Mouse (Mus musculus): ENCODE measurements around the gene Btn1a1.

Gene Btn1a1

GRCm38 (mm10) chr13:23465600-23466109 lies at the start of gene Btn1a1:
Gene Btn1a1, minus strand, starts transcription at chr13:23465901.
- no peaks in the 10 kb centered on the region for H3K36me3 ChIP-seq (ENCODE audit: control insufficient read depth, insufficient read depth, low read length, poor library complexity, severe bottlenecking)
- peak; percentile 52 for DNase-seq (ENCODE audit: low read depth, low spot score)
- 0 out of 2 replicates have a peak, but pooled peaks cover 2% of the 10 kb centered on the region for H3K27me3 ChIP-seq (ENCODE audit: control insufficient read depth, insufficient read depth, low read length, poor library complexity, severe bottlenecking)

- DNase-seq (ENCODE audit: low read depth, low spot score), result no peak
- Histone ChIP-seq H3K27me3 (ENCODE audit: control insufficient read depth, insufficient read depth, low read length, poor library complexity, severe bottlenecking) (no peaks in the 10 kb centered on the region), H3K36me3 (ENCODE audit: control insufficient read depth, insufficient read depth, low read length, poor library complexity, severe bottlenecking) (no peaks in the 10 kb centered on the region)
Measured at GRCm38 (mm10) chr13:23515281-23515680, 49.6 kb upstream of the Btn1a1 start.

- DNase-seq (ENCODE audit: low read depth, low spot score), result no peak
- H3K36me3 ChIP-seq (ENCODE audit: control insufficient read depth, insufficient read depth, low read length, poor library complexity, severe bottlenecking), result no peaks in the 10 kb centered on the region
- no peaks in the 10 kb centered on the region for H3K27me3 ChIP-seq (ENCODE audit: control insufficient read depth, insufficient read depth, low read length, poor library complexity, severe bottlenecking)
Measured at GRCm38 (mm10) chr13:23513517-23513916, 47.8 kb upstream of the Btn1a1 start.

- H3K27me3 ChIP-seq (ENCODE audit: control insufficient read depth, insufficient read depth, low read length, poor library complexity, severe bottlenecking), result no peaks in the 10 kb centered on the region
- H3K36me3 ChIP-seq (ENCODE audit: control insufficient read depth, insufficient read depth, low read length, poor library complexity, severe bottlenecking), result no peaks in the 10 kb centered on the region
- no peak for DNase-seq (ENCODE audit: low read depth, low spot score)
Measured at GRCm38 (mm10) chr13:23510127-23510526, 44.4 kb upstream of the Btn1a1 start.

GRCm38 (mm10) chr13:23506819-23507515 lies 41.3 kb upstream of the Btn1a1 start:
- DNase-seq (ENCODE audit: low read depth, low spot score), result no peak
- Histone ChIP-seq H3K27me3 (ENCODE audit: control insufficient read depth, insufficient read depth, low read length, poor library complexity, severe bottlenecking) (no peaks in the 10 kb centered on the region), H3K36me3 (ENCODE audit: control insufficient read depth, insufficient read depth, low read length, poor library complexity, severe bottlenecking) (no peaks in the 10 kb centered on the region)

- Histone ChIP-seq H3K36me3 (ENCODE audit: control insufficient read depth, insufficient read depth, low read length, poor library complexity, severe bottlenecking) (no peaks in the 10 kb centered on the region), H3K27me3 (ENCODE audit: control insufficient read depth, insufficient read depth, low read length, poor library complexity, severe bottlenecking) (no peaks in the 10 kb centered on the region)
- peak; percentile 66 for DNase-seq (ENCODE audit: low read depth, low spot score)
Measured at GRCm38 (mm10) chr13:23506351-23506750, 40.6 kb upstream of the Btn1a1 start.

GRCm38 (mm10) chr13:23505662-23506345 lies 40.1 kb upstream of the Btn1a1 start:
- Histone ChIP-seq H3K36me3 (ENCODE audit: control insufficient read depth, insufficient read depth, low read length, poor library complexity, severe bottlenecking) (no peaks in the 10 kb centered on the region), H3K27me3 (ENCODE audit: control insufficient read depth, insufficient read depth, low read length, poor library complexity, severe bottlenecking) (no peaks in the 10 kb centered on the region)
- DNase-seq (ENCODE audit: low read depth, low spot score), result no peak

- no peaks in the 10 kb centered on the region for H3K36me3 ChIP-seq (ENCODE audit: control insufficient read depth, insufficient read depth, low read length, poor library complexity, severe bottlenecking)
- peak; percentile 56 for DNase-seq (ENCODE audit: low read depth, low spot score)
- no peaks in the 10 kb centered on the region for H3K27me3 ChIP-seq (ENCODE audit: control insufficient read depth, insufficient read depth, low read length, poor library complexity, severe bottlenecking)
Measured at GRCm38 (mm10) chr13:23503797-23504196, 38.1 kb upstream of the Btn1a1 start.

GRCm38 (mm10) chr13:23502916-23503315 lies 37.2 kb upstream of the Btn1a1 start:
- H3K36me3 ChIP-seq (ENCODE audit: control insufficient read depth, insufficient read depth, low read length, poor library complexity, severe bottlenecking), result no peaks in the 10 kb centered on the region
- no peaks in the 10 kb centered on the region for H3K27me3 ChIP-seq (ENCODE audit: control insufficient read depth, insufficient read depth, low read length, poor library complexity, severe bottlenecking)
- DNase-seq (ENCODE audit: low read depth, low spot score), result no peak

GRCm38 (mm10) chr13:23502031-23502567 lies 36.4 kb upstream of the Btn1a1 start:
- no peak for DNase-seq (ENCODE audit: low read depth, low spot score)
- Histone ChIP-seq H3K27me3 (ENCODE audit: control insufficient read depth, insufficient read depth, low read length, poor library complexity, severe bottlenecking) (no peaks in the 10 kb centered on the region), H3K36me3 (ENCODE audit: control insufficient read depth, insufficient read depth, low read length, poor library complexity, severe bottlenecking) (no peaks in the 10 kb centered on the region)

GRCm38 (mm10) chr13:23501511-23501910 lies 35.8 kb upstream of the Btn1a1 start:
- no peaks in the 10 kb centered on the region for H3K36me3 ChIP-seq (ENCODE audit: control insufficient read depth, insufficient read depth, low read length, poor library complexity, severe bottlenecking)
- no peak for DNase-seq (ENCODE audit: low read depth, low spot score)
- H3K27me3 ChIP-seq (ENCODE audit: control insufficient read depth, insufficient read depth, low read length, poor library complexity, severe bottlenecking), result no peaks in the 10 kb centered on the region

- DNase-seq (ENCODE audit: low read depth, low spot score), result peak; percentile 69
- Histone ChIP-seq H3K36me3 (ENCODE audit: control insufficient read depth, insufficient read depth, low read length, poor library complexity, severe bottlenecking) (no peaks in the 10 kb centered on the region), H3K27me3 (ENCODE audit: control insufficient read depth, insufficient read depth, low read length, poor library complexity, severe bottlenecking) (no peaks in the 10 kb centered on the region)
Measured at GRCm38 (mm10) chr13:23500424-23501200, 34.9 kb upstream of the Btn1a1 start.

- no peak for DNase-seq (ENCODE audit: low read depth, low spot score)
- Histone ChIP-seq H3K36me3 (ENCODE audit: control insufficient read depth, insufficient read depth, low read length, poor library complexity, severe bottlenecking) (no peaks in the 10 kb centered on the region), H3K27me3 (ENCODE audit: control insufficient read depth, insufficient read depth, low read length, poor library complexity, severe bottlenecking) (no peaks in the 10 kb centered on the region)
Measured at GRCm38 (mm10) chr13:23499943-23500342, 34.2 kb upstream of the Btn1a1 start.

- no peaks in the 10 kb centered on the region for H3K36me3 ChIP-seq (ENCODE audit: control insufficient read depth, insufficient read depth, low read length, poor library complexity, severe bottlenecking)
- DNase-seq (ENCODE audit: low read depth, low spot score), result no peak
Measured at GRCm38 (mm10) chr13:23498653-23499052, 33.0 kb upstream of the Btn1a1 start.

More at GRCm38 (mm10) chr13:23498653-23499052, 33.0 kb upstream of the Btn1a1 start:
- H3K27me3 ChIP-seq (ENCODE audit: control insufficient read depth, insufficient read depth, low read length, poor library complexity, severe bottlenecking), result no peaks in the 10 kb centered on the region

Measured in splenic B cell, adult 2 months (primary cell).